Mouse (Mus musculus): ENCODE results near the gene Kcnmb1.

The Kcnmb1 gene

DNA sequence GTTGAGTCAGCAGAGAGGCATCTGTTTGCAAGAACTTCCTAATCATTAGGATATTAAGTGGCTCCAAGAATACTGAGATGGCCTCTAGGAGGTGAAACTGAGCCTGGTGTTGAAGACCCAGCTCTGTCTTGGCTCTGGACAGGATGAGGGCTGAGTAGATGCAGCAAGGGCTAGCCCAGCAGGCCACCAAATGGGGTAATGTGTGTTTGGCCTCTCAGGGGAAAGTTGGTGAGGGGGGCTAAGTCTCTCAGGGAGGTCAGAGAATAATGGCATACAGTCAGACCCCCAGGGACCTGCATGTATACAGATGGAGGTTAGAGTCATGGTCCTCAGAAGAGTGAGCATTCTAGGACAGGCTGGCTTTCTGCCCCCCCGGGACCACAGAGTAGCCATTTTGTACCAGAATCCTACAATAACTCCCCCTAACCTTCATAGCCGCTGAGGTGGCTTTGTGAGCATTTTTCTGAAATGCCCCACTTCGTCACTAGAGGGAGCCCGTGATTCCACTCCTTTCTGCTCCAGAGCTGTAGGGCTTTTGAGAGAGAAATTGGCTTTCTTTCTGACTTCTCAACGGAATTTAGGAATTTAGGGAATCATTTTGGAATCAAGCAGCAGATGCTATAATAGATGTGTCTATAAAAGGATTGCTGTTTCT lies 39.3 kb downstream of the Kcnmb1 start:
- no peak for DNase-seq (ENCODE audit: low spot score)

DNA sequence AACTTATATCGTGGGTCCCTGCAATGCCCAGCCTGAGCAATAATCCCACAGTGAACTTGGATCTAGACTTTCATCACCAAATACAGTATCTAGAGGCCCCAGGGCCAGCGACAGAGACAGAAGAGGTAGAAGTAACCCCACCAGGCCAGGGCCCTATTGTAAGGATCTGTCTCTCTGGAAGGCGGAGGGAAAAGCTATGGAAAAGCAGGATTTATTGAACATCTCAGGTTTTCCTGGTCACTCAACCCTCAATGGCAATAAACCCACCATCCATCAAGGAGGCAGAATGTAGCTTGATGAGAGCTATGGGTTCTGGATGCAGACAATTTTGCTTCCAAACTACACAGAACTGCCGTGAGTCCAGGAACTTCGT lies 39.8 kb downstream of the Kcnmb1 start:
- DNase-seq (ENCODE audit: low spot score), result no peak

- DNase-seq (ENCODE audit: low spot score), result no peak
These were observed 44.8 kb downstream of the Kcnmb1 start for GRCm38 (mm10) chr11:34007616-34008015.

DNA sequence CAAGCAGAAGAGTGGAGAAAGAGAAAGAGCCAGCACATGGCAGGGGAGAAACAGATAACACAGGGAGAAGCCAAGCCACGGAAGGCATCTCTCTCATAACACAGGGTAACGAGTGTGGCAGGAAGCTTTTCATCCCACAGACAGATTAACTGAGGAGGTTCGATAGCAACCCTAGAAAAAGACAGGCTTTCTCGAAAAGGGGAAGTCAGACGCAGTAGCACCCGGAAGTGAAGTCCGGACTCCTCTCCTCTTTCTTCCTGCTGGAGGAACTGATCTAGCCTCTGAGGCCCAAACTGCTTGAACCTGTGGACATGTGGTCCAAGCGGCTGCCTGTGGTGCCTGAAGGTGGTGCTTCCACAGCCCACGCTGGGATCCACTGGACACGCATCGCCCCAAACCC lies 45.4 kb downstream of the Kcnmb1 start:
- no peak for DNase-seq (ENCODE audit: low spot score)

DNA sequence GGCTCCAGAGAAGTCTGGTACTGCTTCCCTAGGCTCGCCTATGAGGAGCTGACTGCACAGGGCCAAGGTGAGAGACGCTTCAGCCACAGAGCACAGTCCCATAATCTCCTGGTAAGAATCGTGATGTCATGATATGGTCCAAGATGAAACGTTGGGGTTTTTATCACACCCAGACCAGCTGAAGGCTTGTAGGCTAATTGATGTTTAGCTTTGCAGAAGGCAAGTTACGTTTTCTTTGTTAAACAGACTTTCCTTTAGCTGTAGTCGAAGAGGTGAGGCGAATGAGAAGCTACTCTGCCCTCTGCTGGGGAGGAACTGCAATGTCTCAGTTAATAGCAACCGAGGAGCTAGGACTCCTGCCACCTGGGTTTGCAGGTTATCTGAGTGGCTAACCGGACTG lies 45.9 kb downstream of the Kcnmb1 start:
- no peak for DNase-seq (ENCODE audit: low spot score)

DNA sequence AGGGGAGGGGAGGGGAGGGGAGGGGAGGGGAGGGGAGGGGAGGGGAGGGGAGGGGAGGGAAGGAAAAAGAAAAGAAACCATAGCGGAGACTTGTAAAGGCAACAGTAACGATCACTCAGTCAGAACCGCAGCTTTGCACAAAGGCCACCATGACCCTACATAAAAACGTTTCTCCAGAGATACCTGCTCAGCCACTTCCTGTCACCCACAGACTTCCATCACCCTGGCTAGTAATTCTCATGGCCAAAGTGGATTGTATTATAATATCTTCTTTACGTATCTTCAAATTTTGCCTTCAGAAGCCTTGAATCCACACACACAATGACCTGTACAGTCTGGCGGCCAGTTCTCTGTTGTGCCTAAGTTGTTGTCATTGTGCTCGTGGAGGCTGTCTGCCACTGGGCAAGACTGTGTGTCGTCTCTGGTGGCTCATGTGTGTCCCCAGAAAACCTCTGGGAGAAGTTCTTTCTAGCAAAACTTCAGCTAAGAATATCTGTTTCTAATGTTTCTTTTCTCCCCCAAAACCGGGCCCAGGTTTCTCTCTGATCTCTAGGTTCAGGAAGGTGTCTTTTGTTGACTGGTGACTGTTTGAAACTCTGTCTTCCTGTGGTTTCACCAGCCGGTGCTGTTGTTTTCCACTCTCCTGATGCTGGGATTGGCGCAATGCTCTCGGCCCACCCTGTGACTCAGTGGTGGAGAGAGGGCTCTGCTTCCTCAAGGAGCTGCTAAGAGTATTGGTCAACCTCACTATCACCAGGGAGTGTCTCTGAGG lies 46.7 kb downstream of the Kcnmb1 start:
- no peak for DNase-seq (ENCODE audit: low spot score)

- no peak for DNase-seq (ENCODE audit: low spot score)
These were observed 47.5 kb downstream of the Kcnmb1 start for GRCm38 (mm10) chr11:34010133-34010858.

- DNase-seq (ENCODE audit: low spot score), result no peak
These were observed 48.0 kb downstream of the Kcnmb1 start for GRCm38 (mm10) chr11:34010859-34011172.

DNA sequence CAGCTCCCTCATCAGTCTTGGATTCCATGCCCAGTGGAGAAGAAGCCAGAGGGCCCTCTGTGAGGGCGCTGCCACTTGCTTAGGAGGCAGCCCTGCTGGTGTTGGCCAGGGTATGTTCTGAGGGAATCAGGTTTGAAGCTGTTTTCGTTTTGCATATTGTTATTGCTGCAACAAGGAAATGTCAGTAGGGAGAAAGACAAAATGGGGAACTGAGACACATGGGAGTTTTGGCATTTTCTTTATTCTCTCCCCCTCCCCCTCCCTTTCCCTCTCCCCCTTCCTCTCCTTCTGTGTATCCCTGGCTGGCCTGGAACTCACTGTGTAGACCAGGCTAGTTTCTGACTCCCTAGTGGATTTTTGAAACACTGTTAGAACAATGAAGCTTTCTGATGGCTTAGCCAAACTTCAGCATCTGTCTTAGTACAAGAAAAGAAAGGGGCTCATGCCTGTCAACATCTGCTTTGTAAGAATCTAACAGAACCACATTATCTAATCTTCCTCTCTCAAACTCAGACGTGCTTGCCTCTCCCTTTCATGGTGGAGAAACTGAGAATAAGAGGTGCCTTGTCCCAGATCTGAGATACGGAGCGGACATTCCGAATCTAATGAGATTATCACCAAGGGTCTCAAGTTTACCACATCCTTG lies 49.3 kb downstream of the Kcnmb1 start:
- DNase-seq (ENCODE audit: low spot score), result no peak

All from urinary bladder, postnatal 10 days (tissue).